Mouse (Mus musculus) liver, postnatal 0 days (tissue): ENCODE data around the gene Micall2.

ENCODE experiments used
- CTCF ChIP-seq: sonication (generic); IDR thresholded peaks from 2 replicates; pipeline ENCODE4 v1.5.1; 2016; ENCODE audit warnings: antibody characterized with exemption, low read depth
- EP300 ChIP-seq: IDR thresholded peaks from 2 replicates; pipeline ENCODE4 v1.6.1; 2016; ENCODE audit warnings: antibody characterized with exemption, low read depth, mild to moderate bottlenecking

DNA sequence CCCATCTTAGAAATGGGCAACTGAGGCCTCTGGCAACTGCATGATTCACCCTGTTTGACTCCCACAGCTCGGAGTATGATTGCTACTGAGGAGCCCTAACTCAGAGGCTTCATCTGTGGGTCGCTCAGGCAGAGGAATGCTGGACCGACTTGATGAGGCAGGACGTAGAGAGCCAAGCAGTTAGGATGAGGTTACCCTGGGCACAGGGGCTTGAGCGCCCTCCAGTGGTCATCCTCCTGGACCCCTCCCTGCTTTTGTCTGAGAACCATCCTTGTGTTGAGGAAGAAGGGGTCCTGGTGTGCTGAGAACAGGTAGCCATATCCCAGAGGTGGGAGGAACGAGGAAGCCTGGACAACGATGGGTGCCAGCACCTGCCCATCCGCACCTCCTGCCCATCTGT is 66.8 kb downstream of the Micall2 start:
- TF ChIP-seq EP300 (no peak), CTCF (peak; percentile 56)
